Mouse (Mus musculus) forelimb bud, embryonic 11.5 days (tissue): ENCODE measurements at regions not wholly inside any gene's neighbourhood (a gene's known extent, or its start where the extent isn't known, plus 50 kb on each side); places are given as distances from the start of the nearest gene placed in this dataset.

ENCODE experiments used
- DNase-seq: peaks from one replicate; pipeline ENCODE4 v3.0.0-alpha.2; 2012; ENCODE audit warnings: low read depth, low spot score

DNA sequence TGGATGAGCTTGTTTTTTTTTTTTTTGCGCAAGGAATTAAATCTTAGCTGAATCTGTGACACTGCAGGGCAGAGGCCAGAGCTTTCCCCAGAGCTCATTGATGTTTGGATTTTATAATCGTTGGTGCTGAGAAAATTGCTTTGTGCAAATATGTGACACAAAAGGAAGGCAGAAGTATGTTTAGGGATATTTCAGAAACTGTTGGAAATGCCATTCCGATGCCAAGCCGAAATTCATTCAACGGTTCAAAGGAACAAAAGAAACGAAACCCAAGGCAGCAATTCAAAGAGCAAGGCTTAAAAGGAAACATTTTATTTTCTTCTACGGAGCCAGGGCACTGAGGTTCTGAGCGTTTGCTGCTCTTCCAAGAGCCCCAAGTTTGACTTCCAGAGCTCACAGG is 302.2 kb downstream of the 1500009L16Rik start:
- DNase-seq, result no peak

GRCm38 (mm10) chr10:84026798-84027197 is 304.1 kb downstream of the 1500009L16Rik start:
- DNase-seq, result no peak

- DNase-seq, result peak; percentile 19
Observed at GRCm38 (mm10) chr10:84036131-84036877, 313.6 kb downstream of the 1500009L16Rik start.

- DNase-seq, result no peak
Observed at GRCm38 (mm10) chr10:84048706-84049105, 326.0 kb downstream of the 1500009L16Rik start.

DNA sequence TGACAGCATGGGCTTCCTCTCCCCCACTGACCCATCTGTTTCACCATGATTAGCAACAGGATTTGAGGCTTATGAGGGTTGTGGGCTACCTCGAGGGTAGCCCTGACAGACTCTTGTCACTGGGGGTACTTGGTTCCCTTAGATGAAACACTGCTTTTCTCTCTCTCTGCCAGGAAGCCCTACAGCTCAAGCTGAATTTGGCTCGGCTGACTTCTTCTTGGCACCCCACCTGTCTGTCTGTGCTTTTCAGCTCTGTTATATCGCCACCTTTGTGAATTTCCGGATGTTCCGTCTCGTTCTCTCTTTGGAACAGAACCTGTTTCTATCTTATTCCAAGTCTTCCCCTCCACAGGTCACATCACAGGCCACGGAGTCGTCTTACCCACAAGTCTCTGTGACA is 330.0 kb downstream of the 1500009L16Rik start:
- DNase-seq, result no peak

DNA sequence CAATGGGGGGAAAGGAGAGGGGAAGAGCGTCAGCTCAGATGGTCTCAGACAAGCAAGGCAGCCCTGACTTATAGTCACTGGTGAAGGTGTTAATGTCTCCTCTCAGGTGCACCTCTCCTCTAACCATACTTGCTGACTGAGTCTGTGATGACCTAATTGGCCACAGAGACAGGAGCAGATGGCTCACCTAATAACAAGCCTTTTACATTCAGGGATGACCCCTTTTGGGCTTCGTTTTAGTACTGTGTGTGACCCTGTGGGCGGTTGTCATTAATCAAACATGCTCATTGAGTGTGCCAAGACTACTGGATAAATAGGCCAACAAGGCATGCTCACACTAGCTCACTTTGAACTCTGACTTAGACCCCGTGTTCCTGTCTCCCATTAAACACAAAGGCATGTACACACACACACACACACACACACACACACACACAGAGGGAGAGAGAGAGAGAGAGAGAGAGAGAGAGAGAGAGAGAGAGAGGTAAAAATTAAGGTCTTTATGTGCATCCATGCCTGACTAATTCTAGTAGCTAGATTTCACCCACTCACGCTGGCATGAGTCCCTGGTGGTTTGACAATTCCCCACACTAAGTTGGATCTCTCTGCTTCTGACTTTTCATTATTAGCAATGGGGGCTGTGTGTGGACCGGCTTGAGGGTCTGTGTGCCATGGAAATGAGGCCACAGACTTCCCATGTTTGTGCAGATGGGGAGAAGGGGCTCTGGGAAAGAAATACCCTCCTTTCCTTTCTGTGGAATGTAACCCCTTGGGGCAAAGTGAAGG is 332.1 kb downstream of the 1500009L16Rik start:
- no peak for DNase-seq

DNA sequence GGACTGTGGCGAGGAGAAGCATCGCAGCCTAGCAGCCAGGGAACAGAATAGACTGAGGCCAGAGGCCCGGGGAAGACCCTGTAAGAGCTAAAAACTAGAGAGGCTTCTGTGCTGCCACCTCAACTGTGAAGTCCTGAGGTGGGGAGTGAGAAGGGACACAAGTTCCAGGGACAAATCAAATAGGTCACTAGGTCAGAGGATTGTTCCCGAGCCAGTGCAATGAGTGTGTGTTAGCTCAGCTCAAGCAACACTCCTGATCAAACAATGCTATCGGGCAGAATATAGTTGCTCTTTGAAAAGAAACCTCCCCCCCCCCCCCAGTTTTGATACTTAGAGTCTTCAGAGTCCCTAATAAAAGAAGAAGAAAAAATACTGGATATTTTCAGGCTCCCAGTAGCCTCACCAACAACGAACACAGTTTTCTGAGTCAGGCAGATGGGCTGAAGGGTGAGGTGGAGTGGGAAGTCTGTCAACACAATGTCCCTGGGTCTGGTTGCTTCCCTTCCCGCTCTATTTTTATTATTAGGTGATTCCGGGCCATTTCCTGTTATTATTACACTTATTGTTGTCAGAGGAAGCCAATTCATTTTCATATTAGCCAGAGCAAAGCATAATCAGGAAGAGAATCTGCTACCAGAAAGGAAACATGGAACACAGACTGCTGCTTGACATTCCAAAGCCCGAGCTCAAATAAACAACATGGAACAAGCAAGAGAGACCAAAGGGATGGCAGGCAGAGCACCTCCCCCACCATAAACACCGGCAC is 332.9 kb downstream of the 1500009L16Rik start:
- no peak for DNase-seq

GRCm38 (mm10) chr10:84056323-84057169 is 333.9 kb downstream of the 1500009L16Rik start:
- no peak for DNase-seq

DNA sequence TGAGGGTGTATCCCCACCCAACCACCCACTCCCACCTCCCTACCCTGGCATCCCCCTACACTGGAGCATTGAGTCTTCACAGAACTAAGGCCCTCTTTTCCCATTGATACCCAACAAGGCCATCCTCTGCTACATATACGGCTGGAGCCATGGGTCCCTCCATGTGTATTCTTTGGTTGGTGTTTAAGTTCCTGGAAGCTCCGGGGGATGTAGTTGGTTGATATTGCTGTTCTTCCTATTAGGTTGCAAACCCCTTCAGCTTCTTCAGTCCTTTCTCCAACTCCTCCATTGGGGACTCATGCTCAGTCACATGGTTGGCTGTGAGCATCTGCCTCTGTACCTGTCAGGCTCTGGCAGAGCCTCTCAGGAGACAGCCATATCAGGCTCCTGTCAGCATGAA is 335.6 kb downstream of the 1500009L16Rik start:
- no peak for DNase-seq

DNA sequence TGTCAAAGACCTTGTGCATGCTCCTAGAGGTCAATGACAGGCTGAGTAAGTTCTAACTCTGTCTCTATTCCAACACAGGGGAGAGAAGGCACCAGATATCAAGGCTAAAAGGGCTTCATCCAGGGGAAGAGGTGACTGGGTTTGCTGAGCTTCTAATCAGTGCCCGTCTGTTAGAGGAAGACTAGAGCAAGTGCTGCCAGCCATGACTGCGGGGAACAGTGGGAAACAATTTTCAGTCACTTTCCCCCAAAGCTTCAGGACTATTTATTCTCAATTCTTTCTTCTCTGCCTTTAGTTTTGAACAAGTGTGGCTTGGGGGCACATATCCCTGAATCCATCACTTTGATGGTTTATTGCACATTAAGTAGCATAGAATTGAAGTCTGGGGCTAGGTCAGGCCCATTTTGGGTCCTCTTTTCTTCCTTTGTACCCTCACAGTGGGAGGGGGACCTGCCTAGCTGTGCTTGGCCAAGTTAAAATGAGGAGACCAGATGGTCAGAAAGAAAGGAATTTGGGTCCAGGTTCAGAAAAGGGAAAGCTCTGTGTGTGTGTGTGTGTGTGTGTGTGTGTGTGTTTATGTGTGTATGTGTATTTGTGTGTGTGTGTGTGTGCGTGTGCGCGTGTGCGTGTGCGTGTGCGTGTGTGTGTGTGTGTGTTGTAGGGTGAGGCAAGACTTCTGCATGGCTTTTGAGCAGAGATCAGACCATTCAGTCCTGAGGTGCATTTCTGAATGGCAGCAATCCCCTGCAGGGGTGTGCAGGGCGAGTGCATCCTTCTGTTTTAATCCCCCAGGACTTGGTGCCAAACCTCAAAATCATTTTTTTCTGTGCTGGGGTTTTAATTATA is 337.2 kb downstream of the 1500009L16Rik start:
- DNase-seq, result no peak

GRCm38 (mm10) chr10:84060492-84061218 is 338.0 kb downstream of the 1500009L16Rik start:
- DNase-seq, result no peak

- DNase-seq, result no peak
Observed at GRCm38 (mm10) chr10:84067052-84067650, 344.5 kb downstream of the 1500009L16Rik start.

- no peak for DNase-seq
Observed at GRCm38 (mm10) chr10:84069806-84070205, 347.1 kb downstream of the 1500009L16Rik start.

GRCm38 (mm10) chr10:84072866-84073483 is 350.3 kb downstream of the 1500009L16Rik start:
- DNase-seq, result no peak

- no peak for DNase-seq
Observed at GRCm38 (mm10) chr10:84075581-84075980, 352.9 kb downstream of the 1500009L16Rik start.

DNA sequence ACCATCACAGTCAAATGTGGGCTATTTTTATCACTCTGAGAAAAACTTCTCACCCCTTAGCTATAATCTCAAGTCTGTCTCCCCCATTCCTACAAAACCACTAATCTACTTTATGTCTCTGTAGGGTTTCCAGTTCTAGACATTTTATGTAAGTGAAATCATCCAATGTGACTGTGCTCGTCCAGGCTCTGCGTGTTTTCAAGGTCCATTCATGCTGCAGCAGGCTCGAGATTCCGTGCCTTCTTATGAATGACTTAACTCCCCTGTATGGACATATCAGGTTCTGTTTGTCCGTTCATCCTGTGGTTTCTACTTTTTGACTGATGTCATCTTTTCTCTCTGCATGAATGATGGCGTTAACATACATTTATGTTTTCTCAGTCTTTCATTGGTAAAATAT is 357.6 kb downstream of the 1500009L16Rik start:
- no peak for DNase-seq

GRCm38 (mm10) chr10:84081673-84082072 is 358.7 kb downstream of the Nuak1 start:
- peak; percentile 68 for DNase-seq

DNA sequence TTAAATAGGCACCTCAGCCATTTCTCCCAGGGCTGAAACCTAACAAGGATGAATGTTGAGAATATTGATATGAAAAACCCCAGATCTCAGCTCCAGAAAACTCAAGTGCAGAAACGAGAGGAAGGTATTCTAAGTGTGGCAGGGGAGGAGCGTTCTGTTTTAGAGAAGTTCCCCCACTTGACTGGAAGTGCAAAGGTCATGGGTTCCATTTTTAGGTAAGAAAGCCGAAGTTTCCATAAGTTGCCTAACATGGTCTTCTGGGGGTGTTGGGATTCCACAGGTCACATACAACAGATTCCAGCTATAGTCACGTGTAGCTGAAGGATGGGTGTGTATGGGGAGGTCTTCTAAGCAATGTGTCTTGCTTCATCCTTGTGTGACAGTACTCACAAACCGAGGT is 352.9 kb downstream of the Nuak1 start:
- no peak for DNase-seq

DNA sequence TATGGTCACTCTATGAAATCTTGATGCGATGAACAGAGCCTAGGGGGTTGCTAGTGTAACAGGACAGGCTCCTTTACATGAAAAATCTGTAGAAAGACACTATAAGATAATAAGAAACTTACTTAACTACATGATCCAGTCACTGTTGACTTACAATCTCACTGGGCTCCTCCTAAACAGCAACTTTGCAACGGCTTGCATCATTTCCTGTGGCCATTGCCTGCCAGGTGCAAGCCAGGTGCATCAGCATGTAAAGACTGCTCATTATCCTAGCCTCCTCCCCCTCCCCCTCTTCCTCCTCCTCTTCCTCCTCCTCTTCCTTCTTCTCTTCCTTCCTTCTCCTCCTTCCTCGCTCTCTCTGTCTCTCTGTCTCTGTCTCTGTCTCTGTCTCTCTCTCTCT is 352.5 kb downstream of the Nuak1 start:
- no peak for DNase-seq
